Mouse (Mus musculus) myocyte (in vitro differentiated cells): ENCODE results near the gene Tasp1. TPM values are rescaled to one million over a fixed set of nuclear protein-coding genes. Genes with fewer than 3 reads are reported as not detected.

Experiments used
- H3K27me3 ChIP-seq: one replicate; pipeline ENCODE4 v1.6.1; 2011; ENCODE audit not compliant: control insufficient read depth, insufficient read depth, insufficient read length
- H3K36me3 ChIP-seq: one replicate; pipeline ENCODE4 v1.6.1; 2011; ENCODE audit not compliant: control insufficient read depth, insufficient read depth
- H3K4me2 ChIP-seq: one replicate; pipeline ENCODE4 v1.6.1; 2011; ENCODE audit warnings: low read depth, control low read depth
- H3K4me3 ChIP-seq: one replicate; pipeline ENCODE4 v1.5.1; 2011; ENCODE audit warnings: mild to moderate bottlenecking, control low read depth, moderate library complexity
- H3K79me2 ChIP-seq: one replicate; pipeline ENCODE4 v1.6.1; 2011; ENCODE audit not compliant: control insufficient read depth, insufficient read depth
- H3ac ChIP-seq: one replicate; pipeline ENCODE4 v1.6.1; 2011; ENCODE audit not compliant: control insufficient read depth, insufficient read length
- CEBPB ChIP-seq: IDR thresholded peaks from 2 replicates; pipeline ENCODE4 v1.6.1; 2011; ENCODE audit warnings: mild to moderate bottlenecking, moderate library complexity; ENCODE audit not compliant: poor library complexity, insufficient read depth, severe bottlenecking
- E2F4 ChIP-seq: IDR thresholded peaks from one replicate; pipeline ENCODE4 v1.6.1; 2011; ENCODE audit warnings: mild to moderate bottlenecking, control low read depth, moderate library complexity; ENCODE audit not compliant: insufficient read depth
- MAX ChIP-seq: IDR thresholded peaks from one replicate; pipeline ENCODE4 v1.6.1; 2011; ENCODE audit warnings: low read depth, mild to moderate bottlenecking, control low read depth
- MYOD1 ChIP-seq, 3 experiments: IDR thresholded peaks; one replicate each; pipeline ENCODE4 v1.6.1; 2011; ENCODE audit warnings: control low read depth in 2 of 3, low read depth in 2 of 3, mild to moderate bottlenecking in 2 of 3, moderate library complexity in 1 of 3; ENCODE audit not compliant: insufficient read length in 2 of 3, control insufficient read depth in 1 of 3
- MYOG ChIP-seq, 3 experiments: IDR thresholded peaks; one replicate each; pipeline ENCODE4 v1.6.1; 2011; ENCODE audit warnings: control low read depth in 2 of 3, low read depth in 2 of 3, mild to moderate bottlenecking in 2 of 3; ENCODE audit not compliant: insufficient read length in 2 of 3, control insufficient read depth in 1 of 3, insufficient read depth in 1 of 3
- POLR2A ChIP-seq: IDR thresholded peaks from one replicate; pipeline ENCODE4 v1.6.1; 2011; ENCODE audit warnings: low read depth, mild to moderate bottlenecking, control low read depth, moderate library complexity; ENCODE audit not compliant: insufficient read length
- POLR2AphosphoS2 ChIP-seq: IDR thresholded peaks from one replicate; pipeline ENCODE4 v1.6.1; 2011; ENCODE audit warnings: low read depth, control low read depth; ENCODE audit not compliant: insufficient read length
- REST ChIP-seq: IDR thresholded peaks from one replicate; pipeline ENCODE4 v1.6.1; 2011; ENCODE audit warnings: mild to moderate bottlenecking, control low read depth, moderate library complexity; ENCODE audit not compliant: insufficient read depth, insufficient read length
- SRF ChIP-seq: IDR thresholded peaks from one replicate; pipeline ENCODE4 v1.6.1; 2011; ENCODE audit warnings: low read depth; ENCODE audit not compliant: control insufficient read depth, insufficient read length
- TCF12 ChIP-seq: IDR thresholded peaks from one replicate; pipeline ENCODE4 v1.6.1; 2011; ENCODE audit warnings: mild to moderate bottlenecking, control low read depth; ENCODE audit not compliant: poor library complexity, insufficient read depth, severe bottlenecking
- TCF3 ChIP-seq: IDR thresholded peaks from one replicate; pipeline ENCODE4 v1.6.1; 2011; ENCODE audit warnings: low read depth, control low read depth; ENCODE audit not compliant: insufficient read length
- USF1 ChIP-seq: IDR thresholded peaks from one replicate; pipeline ENCODE4 v1.6.1; 2011; ENCODE audit warnings: low read depth, mild to moderate bottlenecking, control low read depth, moderate library complexity
- polyA plus RNA-seq: library from polyadenylated mRNA; unstranded; fragments of >200 nt; fragmentation: generic; extraction: Trizol; gene quantifications from one replicate; pipeline ENCODE4 v1.2.1, GENCODE M21; 2012; ENCODE audit warnings: missing spikeins

Tasp1 gene
- polyA plus RNA-seq, 1 experiment = 3.8 TPM

DNA sequence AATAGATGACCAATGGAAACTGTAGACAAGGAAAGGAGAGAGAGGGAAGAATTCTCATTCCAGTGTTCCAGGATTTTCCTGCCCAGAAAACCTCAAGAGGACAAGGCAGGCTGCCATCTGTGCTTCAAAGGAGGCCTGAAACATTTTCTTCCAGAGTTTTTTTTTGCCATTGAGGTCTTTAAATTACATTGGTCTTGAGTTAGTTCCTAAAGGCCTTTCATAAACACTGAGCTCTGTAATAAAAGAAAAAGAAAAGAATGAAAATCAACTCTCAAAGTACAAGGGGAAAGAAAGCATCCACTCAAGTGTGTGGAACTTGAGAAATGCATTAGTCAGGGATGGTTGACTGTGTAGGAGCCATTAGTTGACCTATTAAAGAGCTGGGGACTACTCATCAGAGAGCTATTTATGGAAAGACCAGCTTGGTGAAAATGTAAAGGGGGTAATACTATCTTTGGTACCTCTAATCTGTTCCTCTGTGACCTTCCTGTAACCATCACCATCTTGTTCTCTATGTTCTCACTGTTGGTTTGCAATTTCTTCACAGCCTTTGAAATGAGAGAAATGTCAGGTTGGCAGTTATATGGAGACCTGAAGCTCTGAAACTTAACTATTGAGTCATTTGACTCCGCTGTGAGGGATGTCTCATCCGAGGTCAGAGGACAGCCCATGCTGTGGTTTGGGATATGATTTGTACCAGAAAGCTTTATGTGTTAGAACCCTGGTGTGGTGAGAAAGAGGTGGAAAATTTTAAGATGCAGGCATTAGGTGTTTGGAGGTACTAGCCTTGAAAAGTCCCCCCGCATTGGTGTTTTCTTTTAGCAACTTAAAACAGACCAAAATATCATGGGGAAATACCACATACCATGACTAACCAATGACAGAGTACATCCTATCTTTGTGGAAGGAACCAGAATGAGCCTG is 34.2 kb upstream of the Tasp1 start:
- Histone ChIP-seq H3K27me3 (no peaks in the 10 kb centered on the region), H3K79me2 (no peaks in the 10 kb centered on the region), H3ac (no peak overlapping the region), H3K36me3 (no peaks in the 10 kb centered on the region), H3K4me2 (peak overlapping the region; percentile 44), H3K4me3 (no peak overlapping the region)
- TF ChIP-seq REST = no peak
- no peak for TF ChIP-seq TCF12

GRCm38 (mm10) chr2:140099971-140100370 is 33.4 kb upstream of the Tasp1 start:
- peak overlapping the region; percentile 44 for H3K4me2 ChIP-seq
- no peak for TF ChIP-seq SRF
- no peak for TF ChIP-seq MYOD1 (IDR thresholded peaks at IDR 0.05; ENCODE audit: control insufficient read depth in 1 of 3, insufficient read length in 2 of 3, low read depth in 2 of 3)
- no peak for TF ChIP-seq MYOG (IDR thresholded peaks at IDR 0.05; ENCODE audit: control insufficient read depth in 1 of 3, insufficient read depth in 1 of 3, insufficient read length in 2 of 3, low read depth in 2 of 3)
- no peak for TF ChIP-seq E2F4
- no peak for TF ChIP-seq POLR2AphosphoS2
- no peak for TF ChIP-seq POLR2A
- no peak for TF ChIP-seq TCF12
- no peak for TF ChIP-seq CEBPB
- TF ChIP-seq USF1 = no peak
- TF ChIP-seq TCF3 = no peak
- TF ChIP-seq MAX = no peak
- TF ChIP-seq REST = no peak
- no peaks in the 10 kb centered on the region for H3K36me3 ChIP-seq

GRCm38 (mm10) chr2:140097131-140097591 is 30.6 kb upstream of the Tasp1 start:
- H3K27me3 ChIP-seq = no peaks in the 10 kb centered on the region
- TF ChIP-seq REST (peak; percentile 59), E2F4 (no peak), TCF3 (no peak), TCF12 (no peak), MAX (no peak)
- no peaks in the 10 kb centered on the region for H3K79me2 ChIP-seq
- no peak overlapping the region for H3ac ChIP-seq
- H3K4me2 ChIP-seq = no peak overlapping the region
- H3K36me3 ChIP-seq = no peaks in the 10 kb centered on the region
- H3K4me3 ChIP-seq = no peak overlapping the region

More at GRCm38 (mm10) chr2:140099971-140100370, 33.4 kb upstream of the Tasp1 start:
- H3ac ChIP-seq = no peak overlapping the region
- H3K27me3 ChIP-seq = no peaks in the 10 kb centered on the region
- H3K79me2 ChIP-seq = no peaks in the 10 kb centered on the region
- no peak overlapping the region for H3K4me3 ChIP-seq

GRCm38 (mm10) chr2:140096034-140096433 is 29.4 kb upstream of the Tasp1 start:
- Histone ChIP-seq H3K4me2 (no peak overlapping the region), H3ac (no peak overlapping the region), H3K79me2 (no peaks in the 10 kb centered on the region), H3K27me3 (no peaks in the 10 kb centered on the region), H3K36me3 (no peaks in the 10 kb centered on the region), H3K4me3 (no peak overlapping the region)
- TF ChIP-seq REST = peak; percentile 75
- TF ChIP-seq MYOG (IDR thresholded peaks at IDR 0.05; ENCODE audit: control insufficient read depth in 1 of 3, insufficient read depth in 1 of 3, insufficient read length in 2 of 3, low read depth in 2 of 3) = no peak

DNA sequence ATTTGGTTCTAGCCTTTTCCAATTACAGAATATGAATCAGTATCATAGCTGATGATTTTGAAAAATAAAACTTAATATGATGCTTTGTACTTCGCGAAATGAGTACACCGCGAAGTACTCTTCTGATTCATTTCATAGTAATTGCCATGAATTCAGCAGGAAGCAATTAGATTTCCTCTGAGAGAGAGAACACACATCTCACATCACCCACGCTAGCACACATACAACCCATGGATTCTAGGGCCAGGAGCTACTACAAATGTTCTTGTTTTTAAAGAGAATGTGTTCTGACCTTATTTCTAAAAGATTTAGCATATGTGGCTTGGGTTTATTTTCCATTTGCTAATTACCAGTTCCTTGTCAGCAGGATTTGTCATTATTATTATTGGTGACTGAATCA is 26.8 kb upstream of the Tasp1 start:
- H3ac ChIP-seq = no peak overlapping the region
- no peaks in the 10 kb centered on the region for H3K36me3 ChIP-seq
- H3K4me2 ChIP-seq = no peak overlapping the region
- H3K4me3 ChIP-seq = no peak overlapping the region
- no peaks in the 10 kb centered on the region for H3K79me2 ChIP-seq
- TF ChIP-seq CEBPB (no peak), SRF (no peak), MYOD1 (IDR thresholded peaks at IDR 0.05; ENCODE audit: control insufficient read depth in 1 of 3, insufficient read length in 2 of 3, low read depth in 2 of 3) (no peak), TCF3 (no peak), REST (no peak), MAX (no peak), TCF12 (no peak), POLR2A (no peak), E2F4 (no peak), USF1 (no peak), MYOG (IDR thresholded peaks at IDR 0.05; ENCODE audit: control insufficient read depth in 1 of 3, insufficient read depth in 1 of 3, insufficient read length in 2 of 3, low read depth in 2 of 3) (no peak)
- H3K27me3 ChIP-seq = no peaks in the 10 kb centered on the region
